Comparison of ENCODE assay signal across 8 mouse cellular contexts in genomic region chr8:69399181-69399955, GRCm38 (mm10). TPM values are rescaled to one million over a fixed set of nuclear protein-coding genes. Genes with fewer than 3 reads are reported as not detected.
DNase-seq lines count a peak whose midpoint lies in the region; ATAC-seq and TF ChIP-seq lines count a peak whose summit lies in the region.

No protein-coding gene starts in this region.

- ATAC-seq in hindbrain, embryonic 13.5 days (ENCODE audit: low FRiP score): peak; percentile 31
- ATAC-seq in megakaryocyte-erythroid progenitor cell, adult 5-6 weeks (replicated peaks; ENCODE audit: low FRiP score, low TSS enrichment, poor library complexity, severe bottlenecking): peak; percentile 58

- peak overlapping the region; percentile 73 for H3K9ac ChIP-seq in hindbrain, embryonic 13.5 days

- H3K4me2 ChIP-seq in hindbrain, embryonic 13.5 days: peak overlapping the region; percentile 66

- peak overlapping the region; percentile 72 for H3K4me3 ChIP-seq in gastrocnemius, adult 2 months
- peak overlapping the region; percentile 50 for H3K4me3 ChIP-seq in hindbrain, embryonic 13.5 days
- peak overlapping the region; percentile 57 for H3K4me3 ChIP-seq in limb, embryonic 10.5 days

- H3K4me1 ChIP-seq in hindbrain, embryonic 13.5 days (replicated peaks): peaks cover 16% of the 10 kb centered on the region
- peaks cover 14% of the 10 kb centered on the region for H3K4me1 ChIP-seq in limb, embryonic 10.5 days

- peak overlapping the region; percentile 80 for H3K27ac ChIP-seq in gastrocnemius, adult 2 months
- H3K27ac ChIP-seq in hindbrain, embryonic 13.5 days: peak overlapping the region; percentile 35; the same call in 1 of the 2 replicates
- peak overlapping the region; percentile 80 for H3K27ac ChIP-seq in limb, embryonic 10.5 days

- no peaks in the 10 kb centered on the region for H3K27me3 ChIP-seq in hindbrain, embryonic 13.5 days
- H3K27me3 ChIP-seq in limb, embryonic 10.5 days (ENCODE audit: low read depth, poor library complexity, severe bottlenecking): no peaks in the 10 kb centered on the region

- H3K36me3 ChIP-seq in hindbrain, embryonic 13.5 days: no peaks in the 10 kb centered on the region
- 0 out of 2 replicates have a peak, but pooled peaks cover under 1% of the 10 kb centered on the region for H3K36me3 ChIP-seq in limb, embryonic 10.5 days

- WGBS in hindbrain, embryonic 13.5 days: 17% methylated on average over 43 of the region's 43 CpGs
- 20% methylated on average over 43 of the region's 43 CpGs for WGBS in limb, embryonic 10.5 days

- no peaks in the 10 kb centered on the region for H3K9me3 ChIP-seq in hindbrain, embryonic 13.5 days
- no peaks in the 10 kb centered on the region for H3K9me3 ChIP-seq in limb, embryonic 10.5 days (replicated peaks)

- intact Hi-C loops in gastrocnemius, adult 2 months (cut with DNase I): loop anchor here (10.0 kb wide), 2 partner anchors 185 to 375 kb away; partner anchors contain the start of gene Gm20422

- peak; percentile 1; the same call in 1 of the 2 replicates for TF ChIP-seq CTCF in gastrocnemius, adult 2 months (IDR thresholded peaks at IDR 0.05)

- DNase-seq in adrenal gland, adult 2 months: peak; percentile 73
- peak; percentile 35 for DNase-seq in cerebellum, adult 8-10 months
- peak; percentile 70 for DNase-seq in gastrocnemius, adult 2 months
- DNase-seq in limb, embryonic 10.5 days (ENCODE audit: low spot score): peak; percentile 62
- peak; percentile 47 for DNase-seq in right cerebral cortex, postnatal 4 days
- no peak for DNase-seq in T-cell, adult 2 months (ENCODE audit: low spot score)

RNA-seq across cellular contexts. Expression of gene Gm9495, which starts 54.0 kb away (rescaled TPM):
- total RNA-seq in adrenal gland, adult 2 months (2021): not detected
- not detected in 2 replicates for polyA plus RNA-seq in adrenal gland, adult 2 months (2012; rRNA removed)
- total RNA-seq in gastrocnemius, adult 2 months (2021): not detected
- polyA plus RNA-seq in hindbrain, embryonic 13.5 days (2015; fragmentation: Nextera tagmentation; extraction: Ambion mirVana): 0.08 TPM in 1 of 2 replicates, not detected in the other
- polyA plus RNA-seq in limb, embryonic 10.5 days (2016; fragmentation: Nextera tagmentation; extraction: Ambion mirVana): not detected in 2 replicates
- not detected in 2 replicates for total RNA-seq in megakaryocyte-erythroid progenitor cell, adult 5-6 weeks (2014; fragmentation: Nextera tagmentation)
- total RNA-seq in megakaryocyte-erythroid progenitor cell, adult 5-6 weeks (2017): not detected in 2 replicates
